Mouse (Mus musculus): ENCODE results near the gene Limk1.

The Limk1 gene

GRCm38 (mm10) chr5:134629508-134629907, 58.9 kb downstream of the Limk1 start:
- no peak for DNase-seq (ENCODE audit: low read depth)

DNA sequence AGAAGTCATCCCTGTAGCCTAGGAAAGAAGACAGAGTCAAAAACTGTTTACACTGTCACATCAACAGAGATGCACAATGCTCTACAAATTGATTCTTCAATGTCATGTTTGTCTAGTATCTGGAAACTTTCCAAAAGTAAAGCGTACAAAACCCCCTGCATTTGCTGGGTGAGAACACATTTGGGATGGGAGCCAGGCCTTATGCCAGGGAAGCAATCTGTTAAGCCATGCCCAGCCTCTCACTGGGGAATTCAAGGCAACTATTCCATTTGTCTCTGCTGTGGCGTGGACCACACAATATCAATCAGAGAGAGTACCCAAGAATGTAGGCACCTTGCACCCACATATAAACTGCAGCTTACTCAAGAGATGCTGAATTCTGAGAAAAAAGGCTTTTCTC, 66.3 kb downstream of the Limk1 start:
- DNase-seq (ENCODE audit: low read depth) = no peak

DNA sequence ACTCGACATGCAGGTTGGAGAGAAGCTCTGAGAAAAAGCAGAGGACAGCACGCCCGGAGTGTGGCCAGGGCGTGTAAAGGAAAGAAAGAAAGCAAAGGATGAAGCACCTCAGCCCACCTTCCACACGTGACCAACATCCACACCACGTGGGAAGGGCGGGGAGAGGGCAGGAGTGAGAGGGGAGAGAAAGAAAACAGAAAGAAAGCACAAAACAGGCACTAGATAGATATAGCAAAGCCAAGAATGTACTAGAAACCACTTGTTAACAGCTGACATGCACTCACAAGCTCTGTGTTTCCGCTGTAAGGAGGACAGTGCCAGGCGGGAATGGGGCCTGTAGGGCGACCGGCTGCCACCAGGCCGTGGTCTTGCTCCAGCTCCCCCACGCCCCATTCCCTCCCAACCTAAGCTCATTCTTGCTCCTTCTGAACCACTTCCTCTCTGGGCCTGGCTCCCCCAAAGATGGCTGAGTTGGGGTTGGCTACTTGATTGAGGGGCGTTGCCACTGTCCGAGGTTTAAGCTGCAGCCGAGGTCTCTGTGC, 67.2 kb downstream of the Limk1 start:
- no peak for DNase-seq (ENCODE audit: low read depth)

DNA sequence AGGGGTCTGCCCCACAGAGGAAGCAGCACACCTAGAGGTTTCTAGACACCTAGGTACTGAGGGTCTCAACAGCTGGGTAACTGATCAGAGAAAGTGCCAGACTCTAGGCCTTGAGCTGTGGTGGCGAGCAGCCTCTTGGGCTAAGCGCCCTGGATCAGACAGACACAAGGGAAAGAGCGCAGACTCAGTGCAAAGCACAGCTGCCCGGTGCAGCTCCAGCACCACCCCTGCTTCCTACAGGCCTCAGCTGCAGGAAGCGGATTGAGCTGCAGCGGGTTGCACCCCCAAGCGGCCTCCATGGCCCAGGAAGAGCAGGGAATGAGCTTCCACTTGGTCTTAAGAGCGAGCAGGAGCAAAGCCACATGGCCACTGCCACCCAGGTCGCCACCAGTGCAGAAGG, 67.9 kb downstream of the Limk1 start:
- DNase-seq (ENCODE audit: low read depth) = no peak

GRCm38 (mm10) chr5:134617071-134617470, 71.3 kb downstream of the Limk1 start:
- peak; percentile 40 for DNase-seq (ENCODE audit: low read depth)

- DNase-seq (ENCODE audit: low read depth) = no peak
Observed at GRCm38 (mm10) chr5:134615780-134616179, 72.6 kb downstream of the Limk1 start.

- DNase-seq (ENCODE audit: low read depth) = no peak
Observed at GRCm38 (mm10) chr5:134615380-134615779, 73.0 kb downstream of the Limk1 start.

- no peak for DNase-seq (ENCODE audit: low read depth)
Observed at GRCm38 (mm10) chr5:134614802-134615201, 73.6 kb downstream of the Limk1 start, which contains the start of gene Lat2. Lat2 (minus strand) TSS chr5:134615025.

- no peak for DNase-seq (ENCODE audit: low read depth)
Observed at GRCm38 (mm10) chr5:134614296-134614695, 74.1 kb downstream of the Limk1 start.

GRCm38 (mm10) chr5:134613727-134614126, 74.7 kb downstream of the Limk1 start:
- DNase-seq (ENCODE audit: low read depth) = no peak

DNA sequence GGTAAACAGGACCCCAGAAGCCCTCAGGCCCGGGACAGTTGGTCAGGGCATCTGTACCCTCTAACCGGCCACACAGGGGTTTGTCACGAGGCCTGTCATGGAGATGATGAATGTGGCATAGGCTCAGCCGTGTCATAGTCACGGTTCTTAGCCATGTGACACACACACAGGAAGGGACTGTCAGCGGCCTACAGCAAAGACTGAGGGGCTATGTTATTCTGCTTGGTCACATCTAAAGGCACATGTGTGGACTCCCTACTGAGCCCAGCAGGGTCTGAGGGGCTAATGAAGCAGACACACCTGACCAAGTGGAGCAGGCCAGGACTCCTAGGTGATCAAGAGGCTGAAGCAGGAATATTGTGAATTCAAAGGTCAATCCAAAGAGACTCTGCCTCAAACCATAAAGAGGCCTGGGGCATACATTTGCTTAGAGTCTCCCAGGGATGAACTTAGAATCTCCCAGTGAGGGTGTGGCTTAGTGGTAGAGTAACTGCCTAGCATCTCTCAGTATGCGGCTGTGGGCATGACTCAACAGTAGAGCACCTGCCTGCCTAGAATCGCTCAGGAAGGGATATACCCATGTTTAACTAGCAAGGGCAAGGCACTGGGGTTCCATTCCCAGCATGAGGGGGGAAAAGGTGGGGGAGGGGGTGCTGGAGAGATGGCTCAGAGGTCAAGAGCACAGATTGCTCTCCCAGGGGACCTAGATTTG, 76.4 kb downstream of the Limk1 start:
- DNase-seq (ENCODE audit: low read depth) = no peak

GRCm38 (mm10) chr5:134609916-134610643, 78.3 kb downstream of the Limk1 start:
- no peak for DNase-seq (ENCODE audit: low read depth)

- no peak for DNase-seq (ENCODE audit: low read depth)
Observed at GRCm38 (mm10) chr5:134607121-134607520, 81.3 kb downstream of the Limk1 start.

- no peak for DNase-seq (ENCODE audit: low read depth)
Observed at GRCm38 (mm10) chr5:134606314-134606713, 82.1 kb downstream of the Limk1 start.

Measured in c-Kit-positive CD71-positive TER-119-negative erythroid progenitor cells, embryonic 14.5 days (primary cell).